Mouse (Mus musculus) activated CD4-positive, CD25-positive, alpha-beta regulatory T cell (primary cell): ENCODE data around the gene Ccdc51. TPM values are rescaled to one million over a fixed set of nuclear protein-coding genes. Genes with fewer than 3 reads are reported as not detected.

ENCODE experiments used
- polyA plus RNA-seq, 2 experiments: library from polyadenylated mRNA; unstranded; fragments of 100-300 nt; shearing (Covaris generic); gene quantifications; one replicate each; pipeline ENCODE4 v1.2.1; 2017

Ccdc51 gene
- polyA plus RNA-seq, result 10 to 100 TPM; 11.4 to 12.4 TPM

GRCm38 (mm10) chr9:109082124-109082800 lies at the start of gene Ccdc51, which contains the start of gene Tma7:
Ccdc51 (plus strand) TSS chr9:109082493.
Tma7 (minus strand) TSS chr9:109082587.

GRCm38 (mm10) chr9:109038086-109038895 lies 44.0 kb upstream of the Ccdc51 start, which contains the start of gene Shisa5:
Shisa5 (plus strand) TSS chr9:109038565.

GRCm38 (mm10) chr9:109059136-109059903 lies 23.0 kb upstream of the Ccdc51 start, which contains the start of gene Trex1:
Trex1 (minus strand) TSS chr9:109059734.

GRCm38 (mm10) chr9:109073661-109074573 lies 8.4 kb upstream of the Ccdc51 start, which contains the start of gene Atrip:
Atrip (minus strand) TSS chr9:109074124.

GRCm38 (mm10) chr9:109095137-109095982 lies 13.1 kb downstream of the Ccdc51 start, which contains the start of gene Plxnb1:
Plxnb1 (plus strand) TSS chr9:109095389.

Other genes with a start within 250 kb of the Ccdc51 start
- gene Slc26a6, start 229.2 kb upstream of the Ccdc51 start, polyA plus RNA-seq, result 10 to 100 TPM; 16.8 to 17.6 TPM
- gene Tmem89, start 167.9 kb upstream of the Ccdc51 start, polyA plus RNA-seq, result under 1 TPM in 1 of 2 experiments, not detected in 1; 0.23 TPM
- gene Uqcrc1, start 145.9 kb upstream of the Ccdc51 start, polyA plus RNA-seq, result 100 to 1,000 TPM; 226 to 319 TPM
- 1 to 10 TPM in 1 of 2 experiments, not detected in 1; 1.1 TPM for gene Col7a1, start 128.9 kb upstream of the Ccdc51 start, polyA plus RNA-seq
- gene Ucn2, start 96.5 kb upstream of the Ccdc51 start, polyA plus RNA-seq, result not detected
- gene Pfkfb4, start 90.7 kb upstream of the Ccdc51 start, polyA plus RNA-seq, result 1 to 10 TPM; 1.3 to 3.7 TPM
- gene Shisa5, start 43.9 kb upstream of the Ccdc51 start, polyA plus RNA-seq, result 1,000 to 10,000 TPM; 2,463 to 4,029 TPM
- gene Trex1, start 22.8 kb upstream of the Ccdc51 start, polyA plus RNA-seq, result 100 to 1,000 TPM in 1 of 2 experiments, 10 to 100 TPM in 1; 47.4 to 133 TPM
- gene Atrip, start 8.4 kb upstream of the Ccdc51 start, polyA plus RNA-seq, result 10 to 100 TPM; 15.4 to 23.3 TPM
- gene Tma7, start 94 bp downstream of the Ccdc51 start, polyA plus RNA-seq, result 100 to 1,000 TPM; 585 to 607 TPM
- 1 to 10 TPM in 1 of 2 experiments, under 1 TPM in 1; 0.79 to 1.5 TPM for gene Plxnb1, start 12.9 kb downstream of the Ccdc51 start, polyA plus RNA-seq
- gene Fbxw21, start 79.5 kb downstream of the Ccdc51 start, polyA plus RNA-seq, result under 1 TPM in 1 of 2 experiments, not detected in 1; 0.45 TPM
- not detected for gene Fbxw13, start 113.5 kb downstream of the Ccdc51 start, polyA plus RNA-seq
- gene Fbxw20, start 152.3 kb downstream of the Ccdc51 start, polyA plus RNA-seq, result under 1 TPM; 0.21 to 0.54 TPM
- under 1 TPM in 1 of 2 experiments, not detected in 1; 0.23 TPM for gene Fbxw14, start 205.2 kb downstream of the Ccdc51 start, polyA plus RNA-seq